Mouse (Mus musculus): ENCODE data around the gene Ruvbl1.

Ruvbl1 gene

GRCm38 (mm10) chr6:88544644-88545396, 79.6 kb downstream of the Ruvbl1 start:
- DNase-seq (ENCODE audit: low spot score in 2 of 2), result no peak

DNA sequence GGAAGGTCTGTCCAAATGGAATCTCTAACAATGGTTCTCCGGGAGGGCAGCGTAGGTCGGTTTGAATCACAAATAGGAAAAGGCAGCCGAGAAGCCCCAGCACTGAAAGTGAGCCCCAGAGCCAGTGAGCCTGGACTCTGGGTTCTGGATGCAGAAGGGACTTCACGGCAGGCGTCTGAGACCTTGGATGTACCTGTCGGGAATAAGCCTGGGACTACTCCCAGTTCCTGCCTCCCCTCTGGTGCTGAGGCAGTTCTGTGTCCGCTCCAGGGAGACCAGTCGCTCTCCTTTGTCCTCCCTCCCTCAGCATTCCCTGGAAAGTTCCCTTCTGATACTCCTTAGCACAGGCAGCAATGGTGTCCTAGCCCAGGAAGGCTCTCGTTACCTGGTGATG, 80.2 kb downstream of the Ruvbl1 start:
- no peak for DNase-seq (ENCODE audit: low spot score in 2 of 2)
